Mouse (Mus musculus): ENCODE measurements around the gene Pimreg.

DNA sequence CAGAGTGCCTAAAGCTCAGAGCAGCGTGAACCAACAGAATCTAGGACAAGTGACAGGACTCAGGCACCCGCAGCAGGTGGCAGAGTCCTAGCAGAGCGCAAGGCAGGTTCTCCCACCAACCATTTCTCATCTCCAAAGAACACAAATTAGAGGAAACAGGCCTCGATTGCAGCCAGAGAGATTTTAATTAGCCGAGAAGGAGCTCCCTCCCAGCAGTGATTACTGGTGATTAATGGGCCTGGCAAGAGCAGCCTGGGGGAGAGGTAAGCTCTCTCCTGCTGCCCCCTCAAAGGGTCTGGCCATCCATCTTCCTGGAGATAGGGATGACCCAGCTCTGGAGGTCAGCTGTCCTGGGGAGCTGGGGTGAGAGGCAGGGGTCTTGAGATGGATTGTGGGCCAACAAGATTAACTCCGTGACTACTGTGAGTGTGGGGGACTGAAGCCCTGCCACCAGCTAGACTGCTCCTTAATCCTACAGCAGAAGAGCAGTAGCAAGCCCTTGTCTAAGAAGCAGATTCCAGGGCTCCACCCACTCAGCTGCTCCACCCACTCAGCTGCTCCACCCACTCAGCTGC lies 30.6 kb downstream of the Pimreg start:
- TF ChIP-seq CTCF (IDR thresholded peaks at IDR 0.05) (no peak), EP300 (IDR thresholded peaks at IDR 0.05) (no peak)
